Mouse (Mus musculus): ENCODE data around the gene Olfr689. TPM values are rescaled to one million over a fixed set of nuclear protein-coding genes. Genes with fewer than 3 reads are reported as not detected.

The Olfr689 gene
- polyA plus RNA-seq (2015; fragmentation: Illumina TruSeq; extraction: RNeasy Lipid Tissue Mini Kit (QIAGEN cat#74804); ENCODE audit: insufficient read depth, low replicate concordance), result not detected

DNA sequence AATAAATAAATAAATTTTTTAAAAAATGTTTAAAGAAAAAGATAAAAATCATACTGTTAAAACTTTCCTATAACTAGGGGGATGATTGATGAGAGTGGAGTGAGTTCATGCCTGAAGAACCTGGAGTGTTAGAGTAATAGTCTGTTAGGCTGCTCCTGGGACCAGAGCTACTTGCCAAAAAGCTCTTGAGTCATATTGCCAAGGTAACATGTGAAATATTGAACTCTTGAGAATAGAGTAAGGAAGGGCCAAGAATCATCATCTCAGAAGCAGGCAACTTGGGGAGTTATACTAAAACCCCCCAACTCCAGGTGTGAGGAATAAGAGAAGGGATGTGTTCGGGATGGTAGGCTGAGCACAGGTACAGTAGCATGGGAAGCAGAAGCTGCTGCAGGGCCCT lies at the start of gene Olfr689:
Olfr689 (plus strand) TSS at position 301 of the 400 bp plus-strand sequence.

DNA sequence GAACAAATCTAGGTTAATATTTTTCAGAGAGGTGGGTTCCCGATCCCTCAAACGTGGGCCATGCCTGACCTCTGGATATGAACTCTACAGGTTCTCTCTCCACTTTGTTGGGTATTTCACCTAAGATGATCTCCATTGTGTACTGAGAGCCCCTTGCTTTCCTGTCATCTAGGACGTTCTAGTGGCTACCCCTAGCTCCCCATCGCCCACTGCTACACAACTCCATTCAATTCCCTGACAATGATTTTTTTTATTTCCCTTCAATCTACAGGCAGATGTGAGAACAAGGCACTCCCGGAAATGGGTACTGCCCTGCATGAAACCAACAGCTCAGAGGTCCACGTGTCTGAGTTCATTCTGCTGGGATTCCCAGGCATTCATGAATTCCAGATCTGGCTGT lies 23.2 kb upstream of the Olfr689 start, which contains the start of gene Olfr688:
Olfr688 (plus strand) TSS at position 301 of the 400 bp plus-strand sequence.

DNA sequence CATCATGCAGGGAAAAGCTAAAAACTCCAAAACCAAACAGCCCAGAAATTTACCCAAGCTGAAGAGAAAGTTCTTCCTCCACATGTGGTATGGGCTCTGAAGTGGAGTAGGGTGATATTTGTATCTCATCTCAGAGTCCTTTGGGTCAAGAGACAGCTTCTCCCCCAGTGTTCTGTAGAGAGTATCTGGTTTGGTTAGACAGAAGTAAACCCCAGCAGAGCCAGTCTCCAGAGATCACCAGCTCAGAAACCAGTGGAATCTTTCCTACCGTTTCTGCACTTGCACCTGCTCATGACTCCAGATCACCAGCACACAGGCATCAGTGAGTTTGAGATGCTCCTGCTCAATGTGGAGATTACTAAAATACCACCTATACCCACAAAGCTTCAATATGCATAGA lies 23.0 kb downstream of the Olfr689 start, which contains the start of gene Olfr690:
Olfr690 (minus strand) TSS at position 101 of the 400 bp plus-strand sequence.

DNA sequence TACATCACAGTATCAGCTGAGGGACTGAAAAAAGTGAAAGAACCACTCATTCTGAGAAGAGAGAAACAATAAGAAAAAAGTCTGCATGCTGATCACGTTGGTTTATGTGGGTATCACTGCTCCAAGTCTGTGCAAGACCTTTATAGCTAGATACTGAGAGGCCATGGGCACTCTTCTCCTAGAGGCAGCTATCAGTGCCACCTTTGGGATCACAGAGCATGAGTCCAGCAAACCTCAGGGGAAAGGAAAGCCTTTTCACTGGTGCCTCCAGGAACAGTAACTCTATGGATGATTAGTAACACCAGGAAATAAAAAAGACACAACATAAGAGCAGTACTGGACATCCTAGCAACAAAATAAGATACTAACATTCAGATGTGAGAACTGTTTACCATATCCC lies 31.2 kb downstream of the Olfr689 start, which contains the start of gene Olfr691:
Olfr691 (minus strand) TSS at position 101 of the 400 bp plus-strand sequence.

GRCm38 (mm10) chr7:105367930-105368329 lies 57.0 kb downstream of the Olfr689 start, which contains the start of gene Olfr692:
TSS of gene Olfr692 (plus strand) at chr7:105368230.

Other genes starting within 250 kb of the Olfr689 start
- not detected for gene Olfr678, start 246.7 kb upstream of the Olfr689 start, polyA plus RNA-seq (2015; fragmentation: Illumina TruSeq; extraction: RNeasy Lipid Tissue Mini Kit (QIAGEN cat#74804); ENCODE audit: insufficient read depth, low replicate concordance)
- not detected for gene Olfr679, start 230.0 kb upstream of the Olfr689 start, polyA plus RNA-seq (2015; fragmentation: Illumina TruSeq; extraction: RNeasy Lipid Tissue Mini Kit (QIAGEN cat#74804); ENCODE audit: insufficient read depth, low replicate concordance)
- gene Olfr680-ps1, start 218.3 kb upstream of the Olfr689 start, polyA plus RNA-seq (2015; fragmentation: Illumina TruSeq; extraction: RNeasy Lipid Tissue Mini Kit (QIAGEN cat#74804); ENCODE audit: insufficient read depth, low replicate concordance), result not detected
- gene Olfr681, start 194.3 kb upstream of the Olfr689 start, polyA plus RNA-seq (2015; fragmentation: Illumina TruSeq; extraction: RNeasy Lipid Tissue Mini Kit (QIAGEN cat#74804); ENCODE audit: insufficient read depth, low replicate concordance), result not detected
- not detected for gene Olfr683, start 164.2 kb upstream of the Olfr689 start, polyA plus RNA-seq (2015; fragmentation: Illumina TruSeq; extraction: RNeasy Lipid Tissue Mini Kit (QIAGEN cat#74804); ENCODE audit: insufficient read depth, low replicate concordance)
- not detected for gene Olfr684, start 147.5 kb upstream of the Olfr689 start, polyA plus RNA-seq (2015; fragmentation: Illumina TruSeq; extraction: RNeasy Lipid Tissue Mini Kit (QIAGEN cat#74804); ENCODE audit: insufficient read depth, low replicate concordance)
- gene Olfr685, start 125.2 kb upstream of the Olfr689 start, polyA plus RNA-seq (2015; fragmentation: Illumina TruSeq; extraction: RNeasy Lipid Tissue Mini Kit (QIAGEN cat#74804); ENCODE audit: insufficient read depth, low replicate concordance), result not detected
- not detected for gene Olfr686, start 103.7 kb upstream of the Olfr689 start, polyA plus RNA-seq (2015; fragmentation: Illumina TruSeq; extraction: RNeasy Lipid Tissue Mini Kit (QIAGEN cat#74804); ENCODE audit: insufficient read depth, low replicate concordance)
- gene Olfr688, start 23.1 kb upstream of the Olfr689 start, polyA plus RNA-seq (2015; fragmentation: Illumina TruSeq; extraction: RNeasy Lipid Tissue Mini Kit (QIAGEN cat#74804); ENCODE audit: insufficient read depth, low replicate concordance), result not detected
- not detected for gene Olfr690, start 22.9 kb downstream of the Olfr689 start, polyA plus RNA-seq (2015; fragmentation: Illumina TruSeq; extraction: RNeasy Lipid Tissue Mini Kit (QIAGEN cat#74804); ENCODE audit: insufficient read depth, low replicate concordance)
- gene Olfr691, start 31.1 kb downstream of the Olfr689 start, polyA plus RNA-seq (2015; fragmentation: Illumina TruSeq; extraction: RNeasy Lipid Tissue Mini Kit (QIAGEN cat#74804); ENCODE audit: insufficient read depth, low replicate concordance), result not detected
- not detected for gene Olfr692, start 57.1 kb downstream of the Olfr689 start, polyA plus RNA-seq (2015; fragmentation: Illumina TruSeq; extraction: RNeasy Lipid Tissue Mini Kit (QIAGEN cat#74804); ENCODE audit: insufficient read depth, low replicate concordance)
- gene Gm5901, start 63.9 kb downstream of the Olfr689 start, polyA plus RNA-seq (2015; fragmentation: Illumina TruSeq; extraction: RNeasy Lipid Tissue Mini Kit (QIAGEN cat#74804); ENCODE audit: insufficient read depth, low replicate concordance), result not detected
- 19.9 TPM for gene Fam160a2, start 88.9 kb downstream of the Olfr689 start, polyA plus RNA-seq (2015; fragmentation: Illumina TruSeq; extraction: RNeasy Lipid Tissue Mini Kit (QIAGEN cat#74804); ENCODE audit: insufficient read depth, low replicate concordance)
- gene Cnga4, start 93.4 kb downstream of the Olfr689 start, polyA plus RNA-seq (2015; fragmentation: Illumina TruSeq; extraction: RNeasy Lipid Tissue Mini Kit (QIAGEN cat#74804); ENCODE audit: insufficient read depth, low replicate concordance), result not detected
- gene Cckbr, start 114.6 kb downstream of the Olfr689 start, polyA plus RNA-seq (2015; fragmentation: Illumina TruSeq; extraction: RNeasy Lipid Tissue Mini Kit (QIAGEN cat#74804); ENCODE audit: insufficient read depth, low replicate concordance), result not detected
- 12.3 TPM for gene Cavin3, start 171.1 kb downstream of the Olfr689 start, polyA plus RNA-seq (2015; fragmentation: Illumina TruSeq; extraction: RNeasy Lipid Tissue Mini Kit (QIAGEN cat#74804); ENCODE audit: insufficient read depth, low replicate concordance)
- gene Smpd1, start 243.2 kb downstream of the Olfr689 start, polyA plus RNA-seq (2015; fragmentation: Illumina TruSeq; extraction: RNeasy Lipid Tissue Mini Kit (QIAGEN cat#74804); ENCODE audit: insufficient read depth, low replicate concordance), result 12.2 TPM